Mouse (Mus musculus): ENCODE measurements around the gene Nsl1. TPM values are rescaled to one million over a fixed set of nuclear protein-coding genes. Genes with fewer than 3 reads are reported as not detected.

The Nsl1 gene
- polyA plus RNA-seq, 1 experiment from 2014 or later: 17.0 TPM

DNA sequence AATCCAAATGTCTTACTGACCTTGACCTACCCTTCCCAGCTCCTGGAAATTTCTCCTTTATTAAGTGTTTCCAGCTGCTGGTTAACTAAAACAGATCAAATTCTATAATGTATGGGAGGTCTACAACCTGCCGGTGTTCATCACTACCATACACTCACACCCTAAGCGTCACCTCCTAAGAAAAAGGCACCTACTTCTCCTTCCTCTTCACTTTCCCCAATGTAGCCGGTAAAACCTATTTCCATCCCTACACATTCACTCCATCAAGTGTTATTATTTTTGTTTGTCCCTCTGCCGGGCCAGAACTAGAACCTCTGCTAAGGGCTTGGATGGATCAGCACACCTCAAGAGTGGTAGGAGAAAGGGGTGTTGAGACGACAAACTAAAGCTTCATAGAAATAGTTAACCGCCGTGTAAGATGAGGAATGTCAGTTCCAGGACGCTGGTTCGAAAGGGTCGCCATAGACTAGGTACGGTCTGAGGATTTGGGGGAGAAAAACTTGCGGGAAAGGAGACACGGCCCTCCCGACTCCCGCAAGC lies 501 bp upstream of the Nsl1 start:
- 5% methylated on average over 15 of the region's 15 CpGs for WGBS
- Histone ChIP-seq H3K4me2 (replicated peaks) (peak overlapping the region; percentile 74), H3K4me3 (replicated peaks) (peak overlapping the region; percentile 89), H3K9me3 (no peaks in the 10 kb centered on the region), H3K27me3 (replicated peaks) (no peaks in the 10 kb centered on the region), H3K9ac (peak overlapping the region; percentile 77), H3K27ac (no peak overlapping the region), H3K36me3 (peaks cover 11% of the 10 kb centered on the region; the same call in 1 of the 2 replicates), H3K4me1 (replicated peaks) (peaks cover 11% of the 10 kb centered on the region; the same call in 1 of the 2 replicates)
- peak; percentile 48 for ATAC-seq

DNA sequence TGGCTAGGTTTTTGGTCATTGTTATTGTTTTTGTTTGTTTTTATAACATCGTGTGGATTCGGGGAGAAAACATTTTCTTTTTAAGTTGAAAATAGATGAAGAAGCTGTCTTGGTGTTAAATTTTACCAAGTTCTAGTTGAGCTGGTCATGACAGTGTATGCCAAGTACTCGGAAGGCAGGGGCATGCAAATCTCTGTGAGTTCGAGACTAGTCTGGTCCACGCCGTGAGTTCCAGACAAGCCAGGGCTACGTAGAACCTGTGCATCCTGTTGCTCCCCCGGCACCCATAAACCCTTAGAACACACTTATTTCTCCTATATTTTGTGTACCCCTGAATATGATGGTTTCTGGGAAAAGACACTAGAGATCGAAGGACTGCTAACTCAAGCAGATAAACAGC lies 888 bp downstream of the Nsl1 start:
- H3K9ac ChIP-seq: peak overlapping the region; percentile 77
- peaks cover 15% of the 10 kb centered on the region; the same call in 1 of the 2 replicates for H3K36me3 ChIP-seq
- no peak for ATAC-seq
- peak overlapping the region; percentile 74 for H3K4me2 ChIP-seq (replicated peaks)
- no peak overlapping the region for H3K27ac ChIP-seq
- no peaks in the 10 kb centered on the region for H3K9me3 ChIP-seq
- H3K4me3 ChIP-seq (replicated peaks): peak overlapping the region; percentile 89
- WGBS: 57% methylated on average over 9 of the region's 9 CpGs
- no peaks in the 10 kb centered on the region for H3K27me3 ChIP-seq (replicated peaks)
- H3K4me1 ChIP-seq (replicated peaks): peaks cover 11% of the 10 kb centered on the region; the same call in 1 of the 2 replicates

DNA sequence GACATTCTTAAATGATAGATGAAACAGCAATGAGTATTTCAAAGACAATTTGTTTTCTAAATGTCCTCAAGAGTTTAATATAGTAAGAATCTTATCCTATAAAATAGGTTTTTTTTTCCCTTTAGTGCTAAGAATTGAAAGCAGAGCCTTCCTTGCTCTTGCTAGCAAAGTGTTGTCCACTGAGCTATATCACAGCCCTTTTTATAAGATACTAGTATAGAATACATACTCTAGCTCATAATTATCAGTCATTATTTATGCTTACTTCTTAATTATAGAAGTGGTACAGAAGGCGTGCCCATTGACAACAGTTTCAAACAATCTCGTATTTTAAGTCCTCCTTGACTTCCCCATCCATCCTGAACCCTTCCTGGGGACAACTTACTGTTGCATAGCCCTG lies 1.7 kb downstream of the Nsl1 start:
- no peaks in the 10 kb centered on the region for H3K9me3 ChIP-seq
- H3K4me2 ChIP-seq (replicated peaks): no peak overlapping the region
- H3K9ac ChIP-seq: no peak overlapping the region
- peaks cover 11% of the 10 kb centered on the region; the same call in 1 of the 2 replicates for H3K4me1 ChIP-seq (replicated peaks)
- H3K27me3 ChIP-seq (replicated peaks): no peaks in the 10 kb centered on the region
- no peak for ATAC-seq
- no peak overlapping the region for H3K27ac ChIP-seq
- no peak overlapping the region for H3K4me3 ChIP-seq (replicated peaks)
- 91% methylated on average over 2 of the region's 2 CpGs for WGBS
- H3K36me3 ChIP-seq: peaks cover 21% of the 10 kb centered on the region; the same call in 1 of the 2 replicates

DNA sequence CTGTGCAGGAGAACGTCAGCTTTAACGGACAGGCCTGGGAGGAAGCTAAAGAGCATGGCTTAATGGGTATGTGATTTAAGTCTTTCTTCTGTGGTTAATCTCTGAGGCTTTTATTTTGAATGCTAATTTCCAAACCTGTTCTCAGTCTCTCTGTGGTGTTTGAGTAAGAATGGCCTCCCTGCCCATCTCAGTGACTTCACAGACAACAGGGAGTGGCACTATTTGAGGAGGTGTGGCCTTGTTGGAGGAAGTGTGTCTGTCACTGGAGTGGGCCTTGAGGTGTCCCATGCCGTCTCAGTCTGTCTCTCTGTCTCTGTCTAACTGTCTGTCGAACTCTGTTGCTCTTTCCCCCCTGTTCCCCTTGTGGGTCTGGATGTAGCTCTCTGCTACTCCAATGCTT lies 2.4 kb downstream of the Nsl1 start:
- Histone ChIP-seq H3K27me3 (replicated peaks) (no peaks in the 10 kb centered on the region), H3K36me3 (peaks cover 23% of the 10 kb centered on the region; the same call in 1 of the 2 replicates), H3K9me3 (no peaks in the 10 kb centered on the region), H3K9ac (no peak overlapping the region), H3K4me3 (replicated peaks) (no peak overlapping the region), H3K27ac (no peak overlapping the region), H3K4me1 (replicated peaks) (peaks cover 11% of the 10 kb centered on the region; the same call in 1 of the 2 replicates), H3K4me2 (replicated peaks) (no peak overlapping the region)
- no peak for ATAC-seq
- WGBS: 75% methylated on average over 4 of the region's 4 CpGs

DNA sequence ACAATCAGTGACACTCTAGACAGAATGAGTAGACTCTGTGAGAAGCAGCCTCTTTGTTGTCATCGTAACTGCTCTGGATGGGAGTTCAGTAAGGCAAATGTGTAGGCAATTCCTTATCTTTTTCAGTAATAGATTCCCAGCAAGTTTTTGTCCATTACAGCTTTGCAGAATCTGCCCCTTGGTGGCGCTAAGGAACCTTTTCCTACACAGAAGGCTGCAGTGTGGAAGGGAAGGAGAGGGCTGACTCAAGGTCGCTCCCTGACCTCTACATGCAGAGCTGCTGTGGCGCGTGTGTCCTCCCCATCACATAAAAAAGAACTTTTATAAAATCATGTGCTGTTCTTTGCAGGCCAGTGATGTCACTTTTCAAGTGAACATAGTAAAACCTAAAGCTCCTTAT lies 5.6 kb downstream of the Nsl1 start:
- no peak overlapping the region for H3K4me2 ChIP-seq (replicated peaks)
- peaks cover 29% of the 10 kb centered on the region; the same call in 1 of the 2 replicates for H3K36me3 ChIP-seq

DNA sequence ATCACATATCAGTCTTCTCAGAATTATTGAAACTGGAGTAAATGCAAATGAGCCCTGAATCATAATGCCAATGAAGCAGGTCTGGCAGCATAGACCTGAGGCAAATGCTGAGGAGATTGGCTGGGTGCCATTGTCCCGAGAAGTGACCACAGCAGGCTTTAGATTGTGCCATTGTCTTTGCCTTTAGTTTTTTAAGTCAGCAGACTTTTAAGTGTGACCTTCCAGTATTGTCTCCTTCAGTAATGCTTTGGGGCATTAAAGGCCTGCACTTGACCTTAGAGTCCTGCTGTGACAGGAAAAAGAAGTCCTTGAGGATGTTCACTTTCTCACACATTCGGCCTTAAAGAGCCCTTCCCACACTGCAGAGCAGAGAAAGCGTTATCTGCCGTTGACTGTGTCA lies 7.4 kb downstream of the Nsl1 start:
- Histone ChIP-seq H3K4me3 (replicated peaks) (no peak overlapping the region), H3K27ac (peak overlapping the region; percentile 77; the same call in 1 of the 2 replicates), H3K27me3 (replicated peaks) (no peaks in the 10 kb centered on the region), H3K4me2 (replicated peaks) (no peak overlapping the region), H3K4me1 (replicated peaks) (0 out of 2 replicates have a peak, but pooled peaks cover 5% of the 10 kb centered on the region), H3K36me3 (peaks cover 35% of the 10 kb centered on the region; the same call in 1 of the 2 replicates), H3K9me3 (no peaks in the 10 kb centered on the region), H3K9ac (no peak overlapping the region)
- 83% methylated on average over 4 of the region's 4 CpGs for WGBS
- ATAC-seq: no peak

More for the DNA sequence above, 5.6 kb downstream of the Nsl1 start:
- 82% methylated on average over 5 of the region's 5 CpGs for WGBS
- H3K27me3 ChIP-seq (replicated peaks): no peaks in the 10 kb centered on the region
- H3K27ac ChIP-seq: no peak overlapping the region
- H3K4me1 ChIP-seq (replicated peaks): peaks cover 14% of the 10 kb centered on the region; the same call in 1 of the 2 replicates
- no peak overlapping the region for H3K9ac ChIP-seq
- no peak for ATAC-seq
- no peak overlapping the region for H3K4me3 ChIP-seq (replicated peaks)
- no peaks in the 10 kb centered on the region for H3K9me3 ChIP-seq

DNA sequence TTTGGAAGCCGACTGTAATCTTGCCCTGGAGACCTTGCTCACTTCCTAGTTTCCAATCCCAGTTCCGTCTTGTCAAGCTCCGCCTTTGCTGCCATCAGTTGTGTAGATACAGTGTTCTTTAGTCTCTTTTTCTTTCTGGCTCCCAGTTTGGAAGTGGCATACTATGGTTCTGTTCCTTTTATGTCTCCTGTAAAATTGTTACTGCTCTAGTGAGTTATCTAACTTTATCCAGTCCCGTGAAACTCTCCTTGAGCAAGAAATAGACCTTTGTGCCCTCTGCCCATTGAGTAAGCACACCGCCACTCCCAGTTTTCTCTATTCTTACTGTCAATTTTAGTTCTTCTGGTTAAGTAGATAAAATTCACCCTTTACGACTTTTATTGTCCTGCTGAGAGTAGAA lies 8.8 kb downstream of the Nsl1 start:
- H3K27ac ChIP-seq: peak overlapping the region; percentile 77
- H3K4me3 ChIP-seq (replicated peaks): no peak overlapping the region
- H3K4me1 ChIP-seq (replicated peaks): 0 out of 2 replicates have a peak, but pooled peaks cover 5% of the 10 kb centered on the region
- H3K4me2 ChIP-seq (replicated peaks): no peak overlapping the region
- peaks cover 25% of the 10 kb centered on the region; the same call in 1 of the 2 replicates for H3K36me3 ChIP-seq
- H3K9ac ChIP-seq: no peak overlapping the region
- no peaks in the 10 kb centered on the region for H3K27me3 ChIP-seq (replicated peaks)
- WGBS: 66% methylated on average over 6 of the region's 6 CpGs
- peak; percentile 76 for ATAC-seq
- H3K9me3 ChIP-seq: no peaks in the 10 kb centered on the region

DNA sequence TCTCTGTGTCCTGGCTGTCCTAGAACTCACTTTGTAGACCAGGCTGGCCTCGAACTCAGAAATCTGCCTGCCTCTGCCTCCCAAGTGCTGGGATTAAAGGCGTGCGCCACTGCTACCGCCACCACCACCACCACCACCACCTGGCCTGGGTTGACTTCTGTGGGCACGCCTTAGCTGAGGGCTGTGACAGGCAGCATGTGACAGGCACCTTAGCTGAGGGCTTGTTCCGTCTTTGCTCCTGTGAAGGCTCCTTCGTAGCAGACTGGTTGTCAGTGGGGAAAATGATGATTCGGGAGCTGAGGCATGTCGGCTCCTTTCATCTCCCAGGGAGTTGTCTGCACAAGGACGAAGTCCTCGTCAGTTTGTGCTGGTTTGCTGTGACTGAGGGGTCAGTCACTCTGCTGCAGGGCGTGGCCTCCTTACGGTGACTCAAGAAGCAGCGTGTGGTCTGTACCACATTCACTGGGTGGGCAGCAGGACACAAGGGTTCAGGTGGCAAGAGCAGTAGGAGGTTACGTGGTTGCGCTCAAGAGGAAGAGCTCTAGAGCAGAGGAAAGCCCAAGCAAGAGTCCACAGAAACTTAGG lies 9.6 kb downstream of the Nsl1 start:
- Histone ChIP-seq H3K27me3 (replicated peaks) (no peaks in the 10 kb centered on the region), H3K36me3 (peaks cover 25% of the 10 kb centered on the region; the same call in 1 of the 2 replicates), H3K27ac (peak overlapping the region; percentile 54), H3K9me3 (no peaks in the 10 kb centered on the region), H3K4me1 (replicated peaks) (0 out of 2 replicates have a peak, but pooled peaks cover 5% of the 10 kb centered on the region), H3K9ac (no peak overlapping the region), H3K4me3 (replicated peaks) (no peak overlapping the region), H3K4me2 (replicated peaks) (no peak overlapping the region)
- 78% methylated on average over 16 of the region's 16 CpGs for WGBS
- peak; percentile 84 for ATAC-seq

DNA sequence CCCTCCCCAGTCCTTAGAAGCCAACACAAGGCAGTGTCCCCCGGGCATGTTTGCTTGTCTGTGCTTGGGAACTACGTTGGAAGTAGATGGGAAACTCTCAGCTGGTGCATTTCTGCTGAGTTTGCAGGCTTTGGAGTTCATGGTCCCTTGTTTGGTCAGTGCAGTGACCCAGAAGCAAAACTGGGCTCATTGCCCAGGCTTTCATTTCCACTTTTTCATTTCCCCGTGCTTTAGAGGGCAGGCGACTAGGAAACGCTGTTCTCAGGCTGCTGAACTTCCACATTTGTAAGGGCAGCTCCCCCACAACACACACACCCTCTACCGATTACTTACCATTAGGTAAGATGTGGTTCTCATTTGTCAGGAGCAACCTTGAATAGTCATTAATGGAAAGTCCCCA lies 10.2 kb downstream of the Nsl1 start:
- Histone ChIP-seq H3K27me3 (replicated peaks) (no peaks in the 10 kb centered on the region), H3K9me3 (no peaks in the 10 kb centered on the region), H3K4me1 (replicated peaks) (0 out of 2 replicates have a peak, but pooled peaks cover 5% of the 10 kb centered on the region), H3K4me3 (replicated peaks) (no peak overlapping the region), H3K9ac (no peak overlapping the region), H3K27ac (peak overlapping the region; percentile 54; the same call in 1 of the 2 replicates), H3K36me3 (peaks cover 25% of the 10 kb centered on the region), H3K4me2 (replicated peaks) (no peak overlapping the region)
- ATAC-seq: no peak
- WGBS: 70% methylated on average over 6 of the region's 6 CpGs

DNA sequence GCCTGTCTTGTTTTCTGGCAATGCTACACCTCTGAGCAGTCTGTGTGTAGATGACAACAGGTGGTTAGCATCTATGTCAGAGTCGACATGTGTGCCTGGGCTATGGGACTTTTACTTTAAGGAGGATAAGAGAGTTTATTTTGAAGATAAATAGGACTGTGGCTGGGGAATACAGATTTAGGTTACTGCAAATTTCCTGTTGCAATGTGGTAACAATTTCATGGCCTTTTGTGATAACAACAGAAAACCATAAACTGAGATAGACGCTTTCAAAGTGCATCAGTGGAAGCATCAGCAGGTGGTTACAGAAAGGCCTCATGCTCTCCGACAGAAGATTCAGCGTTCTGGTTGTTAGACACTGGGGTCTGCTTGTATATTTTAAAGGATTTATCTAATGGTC lies 10.7 kb downstream of the Nsl1 start:
- peaks cover 22% of the 10 kb centered on the region for H3K36me3 ChIP-seq
- H3K4me2 ChIP-seq (replicated peaks): no peak overlapping the region
- no peak overlapping the region for H3K27ac ChIP-seq
- no peak for ATAC-seq
- 0 out of 2 replicates have a peak, but pooled peaks cover 5% of the 10 kb centered on the region for H3K4me1 ChIP-seq (replicated peaks)
- 81% methylated on average over 4 of the region's 4 CpGs for WGBS
- no peaks in the 10 kb centered on the region for H3K9me3 ChIP-seq
- no peak overlapping the region for H3K9ac ChIP-seq
- no peak overlapping the region for H3K4me3 ChIP-seq (replicated peaks)
- H3K27me3 ChIP-seq (replicated peaks): no peaks in the 10 kb centered on the region

DNA sequence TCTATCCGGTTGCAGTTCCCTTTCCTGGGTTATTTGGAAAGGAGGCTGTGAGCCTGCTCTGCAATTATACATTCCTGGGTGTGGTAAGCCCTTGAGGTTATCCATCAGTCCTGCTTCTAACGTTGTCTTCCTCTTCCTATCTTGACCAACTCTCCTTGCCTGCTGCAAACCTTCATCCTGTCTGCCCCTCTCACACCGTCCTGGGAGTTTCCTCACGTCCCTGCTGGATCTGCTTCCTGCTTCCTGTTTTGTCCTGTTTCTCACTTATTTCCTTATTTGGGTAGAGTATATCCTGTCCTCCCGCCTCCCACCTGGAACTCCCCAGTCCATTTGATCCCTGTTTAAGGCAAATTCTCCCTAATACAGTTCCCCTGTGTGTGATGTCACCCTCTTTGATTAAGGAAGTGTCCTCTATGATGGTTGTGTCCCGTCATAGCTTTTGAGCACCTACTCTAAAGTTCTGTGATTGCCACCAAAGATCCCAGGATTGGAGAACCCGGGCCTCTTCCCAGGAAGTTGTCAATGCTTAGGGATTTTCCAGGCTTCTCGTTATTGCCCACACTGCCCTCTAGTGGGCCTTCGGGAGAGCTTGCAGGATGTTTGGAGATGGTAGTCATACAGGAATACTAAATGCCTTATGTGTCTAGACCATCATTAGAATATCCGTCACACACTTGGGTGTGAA lies 12.5 kb downstream of the Nsl1 start:
- no peak for ATAC-seq
- WGBS: 47% methylated on average over 10 of the region's 10 CpGs
- H3K4me3 ChIP-seq (replicated peaks): no peak overlapping the region
- H3K4me2 ChIP-seq (replicated peaks): no peak overlapping the region
- H3K9me3 ChIP-seq: no peaks in the 10 kb centered on the region
- H3K9ac ChIP-seq: no peak overlapping the region
- H3K27ac ChIP-seq: 0 out of 2 replicates have a peak overlapping the region, but pooled peaks have one; percentile 9
- peaks cover 12% of the 10 kb centered on the region for H3K36me3 ChIP-seq
- 0 out of 2 replicates have a peak, but pooled peaks cover 5% of the 10 kb centered on the region for H3K4me1 ChIP-seq (replicated peaks)
- H3K27me3 ChIP-seq (replicated peaks): no peaks in the 10 kb centered on the region

DNA sequence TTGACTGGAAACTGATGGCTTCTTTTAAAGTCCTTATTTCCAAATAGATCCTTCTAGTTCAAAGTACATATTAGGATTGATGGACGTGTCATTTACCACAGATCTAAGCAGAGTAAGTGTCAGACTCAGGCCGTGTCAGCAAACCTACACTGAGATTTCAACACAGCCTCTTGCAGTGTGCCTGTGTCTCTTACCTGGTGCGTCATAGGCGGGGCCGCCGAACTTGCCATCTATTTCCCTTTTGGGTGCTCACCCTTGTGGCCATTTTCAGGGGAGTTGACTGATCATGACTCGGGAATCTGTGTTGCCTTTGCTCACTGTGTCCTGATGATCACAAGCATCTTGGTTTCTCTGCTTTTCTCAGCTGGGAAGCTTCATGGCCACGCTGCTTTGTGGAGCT lies 20.4 kb downstream of the Nsl1 start:
- Histone ChIP-seq H3K27me3 (replicated peaks) (no peaks in the 10 kb centered on the region), H3K4me1 (replicated peaks) (no peaks in the 10 kb centered on the region; the same call in 1 of the 2 replicates), H3K36me3 (peaks cover 14% of the 10 kb centered on the region), H3K9me3 (no peaks in the 10 kb centered on the region), H3K9ac (no peak overlapping the region), H3K4me2 (replicated peaks) (no peak overlapping the region), H3K4me3 (replicated peaks) (no peak overlapping the region), H3K27ac (no peak overlapping the region)
- WGBS: 81% methylated on average over 8 of the region's 8 CpGs
- ATAC-seq: no peak

Data from intestine, embryonic 15.5 days (tissue).